Mouse (Mus musculus) heart, embryonic 11.5 days (tissue): ENCODE measurements at regions not wholly inside any gene's neighbourhood (a gene's known extent, or its start where the extent isn't known, plus 50 kb on each side); places are given as distances from the start of the nearest gene placed in this dataset.

Source experiments
- ATAC-seq: fragments of 200-750 bp; cut with Nextera tagmentation; replicated peaks from 2 replicates; pipeline ENCODE4 v1.8.0; 2017; ENCODE audit warnings: moderate library complexity; ENCODE audit not compliant: insufficient number of reproducible peaks, low FRiP score, low TSS enrichment
- H3K27ac ChIP-seq: fragments of 300-500 bp; sonication (generic); 2 replicates; pipeline ENCODE4 v1.5.1; 2014; ENCODE audit warnings: mild to moderate bottlenecking, low read depth, low read length
- H3K27me3 ChIP-seq: fragments of 300-500 bp; sonication (generic); 2 replicates; pipeline ENCODE4 v1.6.1; 2014; ENCODE audit warnings: mild to moderate bottlenecking, low read length, mixed read lengths; ENCODE audit not compliant: control insufficient read depth, insufficient read depth
- H3K36me3 ChIP-seq: fragments of 300-500 bp; sonication (generic); 2 replicates; pipeline ENCODE4 v1.6.1; 2014; ENCODE audit warnings: mild to moderate bottlenecking, low read length, moderate library complexity, mixed read lengths; ENCODE audit not compliant: control insufficient read depth, insufficient read depth
- H3K4me1 ChIP-seq: fragments of 300-500 bp; sonication (generic); 2 replicates; pipeline ENCODE4 v1.6.1; 2014; ENCODE audit warnings: low read length; ENCODE audit not compliant: control insufficient read depth, insufficient read depth
- H3K4me2 ChIP-seq: fragments of 300-500 bp; sonication (generic); 2 replicates; pipeline ENCODE4 v1.6.1; 2014; ENCODE audit warnings: mild to moderate bottlenecking, moderate library complexity
- H3K4me3 ChIP-seq: fragments of 300-500 bp; sonication (generic); 2 replicates; pipeline ENCODE4 v1.5.1; 2014; ENCODE audit warnings: low read depth, low read length
- H3K9ac ChIP-seq: fragments of 300-500 bp; sonication (generic); 2 replicates; pipeline ENCODE4 v1.6.1; 2014; ENCODE audit warnings: mild to moderate bottlenecking, low read depth, low read length, moderate library complexity
- H3K9me3 ChIP-seq: fragments of 300-500 bp; sonication (generic); replicated peaks from 2 replicates; pipeline ENCODE4 v1.6.1; 2016; ENCODE audit warnings: low read length; ENCODE audit not compliant: control insufficient read depth
- WGBS: fragments of 180-500 bp; shearing (Covaris S2); extraction: QIAGEN DNeasy Blood & Tissue Kit; methylation state at CpG from one replicate; pipeline ENCODE4 v1.1.7; 2014; ENCODE audit not compliant: insufficient replicate concordance; 5-methylcytosine and 5-hydroxymethylcytosine counted together

DNA sequence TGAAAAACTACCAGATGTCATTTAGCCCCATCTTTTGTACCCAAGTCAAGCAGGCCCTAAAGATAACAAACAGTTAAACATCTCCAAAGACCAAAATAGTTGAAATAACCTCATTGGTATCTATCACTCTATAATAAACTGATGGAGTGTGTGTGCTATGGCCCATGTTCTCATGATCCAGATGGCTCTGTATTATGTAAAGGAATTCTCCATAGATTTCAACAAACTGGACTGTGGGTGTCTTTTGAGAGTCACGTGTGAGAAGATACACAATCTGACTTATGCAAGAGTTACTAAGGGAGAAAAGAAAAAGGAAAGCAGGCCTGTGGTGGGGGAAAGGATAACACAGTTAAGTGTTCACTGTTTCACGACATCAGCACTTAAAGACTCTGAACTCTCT lies 164.8 kb upstream of the Paip1 start:
- WGBS, result 32% methylated on average over 2 of the region's 2 CpGs
- Histone ChIP-seq H3K27ac (no peak overlapping the region), H3K27me3 (no peaks in the 10 kb centered on the region), H3K9me3 (no peaks in the 10 kb centered on the region; the same call in 1 of the 2 replicates), H3K4me3 (no peak overlapping the region), H3K4me1 (no peaks in the 10 kb centered on the region), H3K9ac (no peak overlapping the region), H3K4me2 (no peak overlapping the region), H3K36me3 (no peaks in the 10 kb centered on the region)
- ATAC-seq, result no peak

DNA sequence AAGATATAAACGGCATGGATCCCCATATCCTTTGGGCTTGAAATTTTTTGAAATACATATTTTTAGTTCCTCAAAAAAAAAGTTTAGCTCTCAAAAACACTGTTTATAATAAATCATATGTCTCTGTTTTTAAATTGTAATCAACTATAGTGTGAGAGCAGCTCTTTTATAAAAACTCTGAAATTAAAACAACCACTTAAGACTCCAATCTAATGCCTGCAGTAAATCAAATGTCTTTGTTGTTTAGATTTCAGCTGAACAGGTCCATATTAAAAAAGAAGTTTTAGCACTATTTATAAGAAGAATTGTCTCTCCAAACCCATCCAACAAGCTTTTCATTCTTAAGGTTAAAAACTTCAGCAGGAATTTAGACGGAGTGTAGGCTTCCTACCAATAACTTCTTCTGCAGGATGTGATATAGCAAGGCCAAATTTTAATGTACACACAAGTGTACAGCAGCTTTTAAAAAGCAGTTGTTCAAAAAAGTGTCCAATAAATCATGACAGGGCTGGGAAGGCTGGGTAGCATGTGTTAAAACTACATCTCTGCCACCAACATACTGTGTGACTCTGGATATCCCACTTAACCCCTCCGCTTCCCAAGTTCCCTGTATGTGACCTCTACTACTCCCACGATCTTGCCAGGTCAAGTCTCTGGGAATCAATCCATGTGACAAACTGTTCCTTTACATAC lies 160.6 kb upstream of the Paip1 start:
- Histone ChIP-seq H3K27me3 (no peaks in the 10 kb centered on the region), H3K9ac (no peak overlapping the region), H3K36me3 (no peaks in the 10 kb centered on the region), H3K4me1 (no peaks in the 10 kb centered on the region), H3K4me3 (no peak overlapping the region), H3K4me2 (no peak overlapping the region), H3K9me3 (no peaks in the 10 kb centered on the region), H3K27ac (no peak overlapping the region)
- 76% methylated on average over 4 of the region's 4 CpGs for WGBS
- ATAC-seq, result no peak

DNA sequence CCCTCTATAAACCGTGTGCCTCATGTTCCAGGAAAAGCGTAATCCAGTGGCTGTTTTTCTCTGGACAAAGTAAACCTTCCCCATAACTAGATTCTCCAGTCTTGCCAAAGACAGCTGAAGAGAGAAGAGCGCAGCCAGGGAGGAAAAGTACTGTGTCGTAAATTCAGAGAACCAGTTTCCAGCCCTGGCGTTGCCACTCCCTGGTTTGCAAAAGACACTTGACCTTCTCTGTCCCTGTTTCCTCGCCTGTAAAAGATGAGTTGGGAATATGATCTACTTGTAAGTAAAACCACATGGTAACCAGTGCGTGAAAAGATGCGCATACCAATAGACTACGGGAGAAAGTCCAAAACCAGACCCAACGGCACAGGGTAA lies 160.1 kb upstream of the Paip1 start:
- WGBS, result 85% methylated on average over 10 of the region's 10 CpGs
- Histone ChIP-seq H3K9ac (no peak overlapping the region), H3K4me2 (no peak overlapping the region), H3K36me3 (no peaks in the 10 kb centered on the region), H3K4me1 (no peaks in the 10 kb centered on the region), H3K4me3 (no peak overlapping the region), H3K27me3 (no peaks in the 10 kb centered on the region), H3K27ac (no peak overlapping the region), H3K9me3 (no peaks in the 10 kb centered on the region)
- no peak for ATAC-seq

DNA sequence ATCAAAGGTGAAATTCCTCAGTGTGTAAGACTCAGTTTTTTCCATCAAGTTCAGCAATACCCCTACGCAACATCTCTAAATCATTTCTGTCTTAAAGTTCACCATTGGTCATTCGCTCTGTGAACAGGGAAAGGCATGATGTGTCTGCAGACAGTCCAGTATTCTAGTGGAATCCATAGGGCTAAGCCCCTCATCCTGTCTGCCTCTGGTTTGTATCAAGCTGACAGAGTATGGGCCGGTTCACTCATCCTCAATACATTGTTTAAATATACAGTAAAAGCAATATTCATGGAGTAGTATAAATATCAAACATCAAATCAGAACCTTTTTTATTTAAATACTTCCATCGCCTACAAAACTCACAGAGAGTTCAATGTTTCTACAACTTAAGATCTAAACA lies 152.9 kb upstream of the Paip1 start:
- 78% methylated on average over 4 of the region's 4 CpGs for WGBS
- H3K9ac ChIP-seq, result no peak overlapping the region
- no peak overlapping the region for H3K4me3 ChIP-seq
- H3K27me3 ChIP-seq, result no peaks in the 10 kb centered on the region
- H3K27ac ChIP-seq, result no peak overlapping the region
- no peaks in the 10 kb centered on the region for H3K4me1 ChIP-seq
- H3K36me3 ChIP-seq, result no peaks in the 10 kb centered on the region
- H3K4me2 ChIP-seq, result no peak overlapping the region
- no peak for ATAC-seq
- no peaks in the 10 kb centered on the region for H3K9me3 ChIP-seq

DNA sequence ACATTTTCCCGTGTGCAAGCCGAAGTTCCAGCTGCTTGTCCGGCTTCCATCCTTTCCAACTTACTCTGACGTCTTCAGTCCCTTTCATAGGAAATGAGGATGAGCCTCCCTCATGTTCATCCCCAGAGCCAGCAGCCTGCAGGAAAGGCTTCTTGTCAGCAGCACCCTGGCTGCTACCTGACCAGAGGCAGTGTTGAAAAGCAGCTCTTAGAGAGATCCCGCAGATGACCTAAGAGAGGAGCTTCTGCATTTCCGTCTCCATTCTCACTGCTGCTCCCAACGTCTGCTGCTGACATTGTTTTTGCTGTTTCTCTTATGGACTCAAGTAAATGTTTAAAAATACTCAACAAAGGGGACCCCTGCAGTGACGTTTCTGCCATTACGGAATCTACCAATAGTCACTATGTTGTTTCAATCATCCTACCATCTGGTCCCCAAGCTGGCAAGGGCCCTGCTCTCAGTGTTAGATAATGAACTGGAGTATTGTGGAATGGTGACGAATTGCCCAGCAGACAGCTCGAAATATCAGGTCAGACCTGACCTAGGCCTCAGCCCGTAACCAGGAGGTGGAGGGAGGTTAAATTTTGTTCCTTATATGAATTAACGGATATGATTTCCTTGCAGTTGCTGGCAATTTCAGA lies 151.0 kb upstream of the Paip1 start:
- ATAC-seq, result no peak
- H3K27ac ChIP-seq, result no peak overlapping the region
- no peak overlapping the region for H3K4me3 ChIP-seq
- H3K36me3 ChIP-seq, result no peaks in the 10 kb centered on the region
- H3K27me3 ChIP-seq, result no peaks in the 10 kb centered on the region; the same call in 1 of the 2 replicates
- no peaks in the 10 kb centered on the region for H3K9me3 ChIP-seq
- WGBS, result 51% methylated on average over 13 of the region's 13 CpGs
- no peaks in the 10 kb centered on the region for H3K4me1 ChIP-seq
- no peak overlapping the region for H3K9ac ChIP-seq
- no peak overlapping the region for H3K4me2 ChIP-seq

DNA sequence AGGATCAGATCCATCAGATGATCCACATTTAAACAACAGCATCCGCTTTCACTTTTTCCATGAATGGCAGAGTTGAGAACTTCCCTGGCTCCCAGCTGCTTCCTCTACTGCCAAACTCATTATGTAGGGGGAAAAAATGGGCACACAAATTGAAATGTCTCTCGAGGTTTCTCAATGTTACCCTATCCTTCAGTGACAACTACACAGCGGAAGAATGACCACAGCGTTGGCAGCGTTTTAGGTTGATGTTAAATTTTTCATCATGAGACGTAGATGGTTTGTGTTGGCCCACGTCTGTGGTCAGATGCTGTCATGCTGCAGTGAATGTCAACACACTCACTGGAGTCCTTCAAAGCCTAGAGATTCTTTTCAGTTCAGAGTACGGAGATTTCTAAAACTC lies 149.0 kb upstream of the Paip1 start:
- Histone ChIP-seq H3K27ac (no peak overlapping the region), H3K9me3 (no peaks in the 10 kb centered on the region), H3K4me3 (no peak overlapping the region), H3K27me3 (no peaks in the 10 kb centered on the region; the same call in 1 of the 2 replicates), H3K4me2 (no peak overlapping the region), H3K4me1 (no peaks in the 10 kb centered on the region), H3K9ac (no peak overlapping the region), H3K36me3 (no peaks in the 10 kb centered on the region)
- WGBS, result 85% methylated on average over 8 of the region's 8 CpGs
- no peak for ATAC-seq

DNA sequence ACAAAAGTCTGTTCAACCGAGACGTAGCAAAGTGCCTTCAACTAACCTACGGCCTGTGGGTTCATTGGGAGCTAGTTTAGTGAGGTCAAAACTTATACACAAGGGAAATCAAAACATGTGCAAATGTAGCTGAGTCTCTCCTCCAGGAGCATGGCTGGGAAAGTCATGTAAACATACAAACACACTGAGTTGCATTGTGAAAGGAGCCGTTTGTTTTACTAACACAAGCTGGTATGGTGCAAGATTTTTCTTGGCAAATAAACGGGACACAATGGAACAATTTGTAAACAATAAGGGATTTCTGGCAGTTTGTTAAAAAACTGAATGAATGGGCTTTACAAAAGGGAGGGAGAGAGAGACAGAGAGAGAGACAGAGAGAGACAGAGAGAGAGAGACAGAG lies 147.8 kb upstream of the Paip1 start:
- H3K4me1 ChIP-seq, result no peaks in the 10 kb centered on the region
- no peak overlapping the region for H3K9ac ChIP-seq
- no peaks in the 10 kb centered on the region; the same call in 1 of the 2 replicates for H3K27me3 ChIP-seq
- H3K4me3 ChIP-seq, result no peak overlapping the region
- 78% methylated on average over 5 of the region's 5 CpGs for WGBS
- ATAC-seq, result no peak
- H3K4me2 ChIP-seq, result no peak overlapping the region
- H3K27ac ChIP-seq, result no peak overlapping the region
- H3K9me3 ChIP-seq, result no peaks in the 10 kb centered on the region
- H3K36me3 ChIP-seq, result no peaks in the 10 kb centered on the region

DNA sequence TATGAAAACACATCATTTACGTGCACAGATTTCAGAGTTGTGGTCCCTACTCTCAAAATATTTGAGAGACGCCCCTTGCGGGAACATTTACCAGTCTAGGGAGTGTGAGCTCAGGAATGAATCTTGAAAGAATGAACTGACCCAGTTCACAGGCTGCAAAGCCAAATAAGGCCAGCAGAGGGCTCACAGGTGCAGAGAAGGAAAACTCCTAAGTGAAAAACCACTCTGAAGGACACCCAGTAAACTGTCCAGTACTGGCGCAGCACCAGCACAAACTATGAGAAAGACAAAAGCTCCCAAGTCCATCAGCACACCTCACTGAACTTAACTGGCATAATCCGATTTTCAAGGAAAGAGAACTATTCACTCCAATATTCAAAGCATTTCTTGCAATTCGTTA lies 145.0 kb upstream of the Paip1 start:
- 52% methylated on average over 6 of the region's 6 CpGs for WGBS
- no peak for ATAC-seq

DNA sequence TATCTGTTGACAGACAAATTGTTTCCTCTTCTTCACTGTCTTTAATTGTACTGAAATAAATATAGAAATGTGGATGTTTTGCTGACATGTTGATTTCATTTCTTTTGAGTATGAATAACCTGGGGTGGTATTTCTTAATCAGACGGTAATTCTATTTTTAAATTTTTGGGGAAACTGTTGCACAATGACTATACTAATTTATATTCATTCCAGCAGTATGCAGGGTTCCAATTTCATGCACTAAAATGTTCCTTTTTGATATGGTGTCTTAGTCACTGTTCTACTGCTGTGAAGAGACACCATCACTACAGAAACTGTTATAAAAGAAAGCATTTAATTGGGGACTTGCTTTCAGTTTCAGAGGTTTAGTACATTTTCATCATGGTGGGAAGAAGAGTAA lies 119.2 kb upstream of the Paip1 start:
- WGBS, result 82% methylated on average over 1 of the region's 1 CpGs
- no peak for ATAC-seq

More for the DNA sequence above, 145.0 kb upstream of the Paip1 start:
- H3K9me3 ChIP-seq, result no peaks in the 10 kb centered on the region
- no peaks in the 10 kb centered on the region for H3K36me3 ChIP-seq
- no peaks in the 10 kb centered on the region; the same call in 1 of the 2 replicates for H3K27me3 ChIP-seq
- no peak overlapping the region for H3K4me2 ChIP-seq
- H3K27ac ChIP-seq, result no peak overlapping the region
- no peak overlapping the region for H3K4me3 ChIP-seq
- H3K9ac ChIP-seq, result no peak overlapping the region
- no peaks in the 10 kb centered on the region for H3K4me1 ChIP-seq

More for the DNA sequence above, 119.2 kb upstream of the Paip1 start:
- Histone ChIP-seq H3K27me3 (no peaks in the 10 kb centered on the region), H3K27ac (no peak overlapping the region), H3K36me3 (no peaks in the 10 kb centered on the region), H3K4me2 (no peak overlapping the region), H3K9ac (no peak overlapping the region), H3K4me1 (no peaks in the 10 kb centered on the region), H3K9me3 (no peaks in the 10 kb centered on the region), H3K4me3 (no peak overlapping the region)
